Comparison of ENCODE assay signal across 8 mouse cellular contexts in genomic region chr4:134701934-134702333, GRCm38 (mm10). TPM values are rescaled to one million over a fixed set of nuclear protein-coding genes. Genes with fewer than 3 reads are reported as not detected.
DNase-seq lines count a peak whose midpoint lies in the region; ATAC-seq and TF ChIP-seq lines count a peak whose summit lies in the region.

No protein-coding gene starts in this region.

- 35% methylated on average over 6 of the region's 6 CpGs for WGBS in hindbrain, embryonic 14.5 days
- WGBS in macrophage (ENCODE audit: missing documents), result 31% methylated on average over 6 of the region's 6 CpGs

- intact Hi-C loops in gastrocnemius, adult 2 months (cut with DNase I), result loop anchor here (2.0 kb wide), 1 partner anchor 109 kb away; no protein-coding TSS in a partner anchor

- DNase-seq in T-cell, adult 2 months (ENCODE audit: low spot score), result peak; percentile 56
- peak; percentile 84 to 86 for DNase-seq in cerebellum, postnatal 36 days
- DNase-seq in gastrocnemius, adult 2 months, result peak; percentile 79
- DNase-seq in hindbrain, embryonic 14.5 days (ENCODE audit: low spot score), result peak; percentile 80
- DNase-seq in layer of hippocampus, postnatal 36 days, result peak; percentile 69 to 77
- peak; percentile 79 to 85 for DNase-seq in right cerebral cortex, postnatal 10 days (ENCODE audit: low spot score in 2 of 2)
- DNase-seq in urinary bladder, postnatal 36 days (ENCODE audit: low spot score in 2 of 2), result peak; percentile 65 to 71

- H3K9me3 ChIP-seq in hindbrain, embryonic 14.5 days (ENCODE audit: control insufficient read depth, low read length), result no peaks in the 10 kb centered on the region

- no peaks in the 10 kb centered on the region for H3K36me3 ChIP-seq in hindbrain, embryonic 14.5 days (replicated peaks; ENCODE audit: control insufficient read depth, insufficient read depth)
- H3K36me3 ChIP-seq in macrophage (ENCODE audit: inconsistent target), result peaks cover 33% of the 10 kb centered on the region

- peak overlapping the region; percentile 92 for H3K4me3 ChIP-seq in gastrocnemius, adult 2 months
- H3K4me3 ChIP-seq in hindbrain, embryonic 14.5 days (replicated peaks; ENCODE audit: low read length), result peak overlapping the region; percentile 71
- H3K4me3 ChIP-seq in macrophage (ENCODE audit: inconsistent target), result peak overlapping the region; percentile 69

- no peaks in the 10 kb centered on the region for H3K27me3 ChIP-seq in hindbrain, embryonic 14.5 days (ENCODE audit: control insufficient read depth, insufficient read depth, low read length)

- H3K79me2 ChIP-seq in macrophage (ENCODE audit: inconsistent target), result peaks cover 64% of the 10 kb centered on the region

- H3K4me1 ChIP-seq in hindbrain, embryonic 14.5 days (replicated peaks; ENCODE audit: control insufficient read depth, insufficient read depth, low read length), result peaks cover 20% of the 10 kb centered on the region

- peak overlapping the region; percentile 84 for H3K27ac ChIP-seq in gastrocnemius, adult 2 months
- H3K27ac ChIP-seq in hindbrain, embryonic 14.5 days, result no peak overlapping the region
- peak overlapping the region; percentile 73 for H3K27ac ChIP-seq in macrophage

- ATAC-seq in hindbrain, embryonic 14.5 days (ENCODE audit: low FRiP score), result no peak

- H3K4me2 ChIP-seq in hindbrain, embryonic 14.5 days (replicated peaks), result peak overlapping the region; percentile 99

- no peak; the same call in 1 of the 2 replicates for TF ChIP-seq CTCF in gastrocnemius, adult 2 months (IDR thresholded peaks at IDR 0.05)

- H3K9ac ChIP-seq in hindbrain, embryonic 14.5 days, result peak overlapping the region; percentile 14; the same call in 1 of the 2 replicates

RNA-seq across cellular contexts. Expression of gene Man1c1, which starts 2.2 kb away (rescaled TPM):
- total RNA-seq in gastrocnemius, adult 2 months (2021), result 1 to 10 TPM; 2.9 to 4.2 TPM
- polyA plus RNA-seq in hindbrain, embryonic 14.5 days (2014; fragmentation: Nextera tagmentation; extraction: Ambion mirVana), result 7.1 and 7.2 TPM in 2 replicates
- total RNA-seq in layer of hippocampus, postnatal 36 days (2021), result 10 to 100 TPM; 21.6 to 23.8 TPM
- total RNA-seq in macrophage (2018; cell fraction: chromatin; rRNA removed), result 100 to 1,000 TPM in 17 of 26 experiments, 10 to 100 TPM in 9; 23.6 to 264 (median 114) TPM
- 100 to 1,000 TPM in 12 of 26 experiments, 10 to 100 TPM in 14; 38.4 to 182 (median 88.7) TPM for total RNA-seq in macrophage (2018; cell fraction: cytosol; rRNA removed)
- 100 to 1,000 TPM in 21 of 26 experiments, 10 to 100 TPM in 5; 58.9 to 299 (median 132) TPM for total RNA-seq in macrophage (2018; cell fraction: nucleus; rRNA removed)
- polyA plus RNA-seq in macrophage (2018), result 82.3 to 124 TPM (median 103 TPM) in 3 replicates

Comparison
In these comparisons a context has a peak if more than half of its experiments do, and no peak if none do; other contexts are left out.
1. RNA of gene Man1c1, which starts 2.2 kb away (total RNA-seq): 21.6 to 23.8 TPM in layer of hippocampus, postnatal 36 days; 2.9 to 4.2 TPM in gastrocnemius, adult 2 months; every median in the first group is over 4 times any median in the second.
2. Peak in every context shown above with its lines, with median percentiles within 50 percentile points of each other: DNase-seq and H3K4me3 ChIP-seq.